Mouse (Mus musculus): ENCODE results near the gene Bard1. TPM values are rescaled to one million over a fixed set of nuclear protein-coding genes. Genes with fewer than 3 reads are reported as not detected.

Gene Bard1
- polyA plus RNA-seq, 1 experiment, result 0.38 TPM

GRCm38 (mm10) chr1:71005998-71006397 is 96.9 kb downstream of the Bard1 start:
- Histone ChIP-seq H3K4me1 (ENCODE audit: control insufficient read depth, insufficient read depth, low read length) (no peaks in the 10 kb centered on the region), H3K27ac (ENCODE audit: insufficient read depth, low read length) (no peak overlapping the region), H3K4me3 (ENCODE audit: insufficient read depth, low read length) (no peak overlapping the region)
- no peak for TF ChIP-seq CTCF (IDR thresholded peaks at IDR 0.05; ENCODE audit: extremely low read depth, insufficient read depth, low read length)
- no peak for TF ChIP-seq POLR2A (IDR thresholded peaks at IDR 0.05; ENCODE audit: extremely low read depth, insufficient read depth, low read length)

DNA sequence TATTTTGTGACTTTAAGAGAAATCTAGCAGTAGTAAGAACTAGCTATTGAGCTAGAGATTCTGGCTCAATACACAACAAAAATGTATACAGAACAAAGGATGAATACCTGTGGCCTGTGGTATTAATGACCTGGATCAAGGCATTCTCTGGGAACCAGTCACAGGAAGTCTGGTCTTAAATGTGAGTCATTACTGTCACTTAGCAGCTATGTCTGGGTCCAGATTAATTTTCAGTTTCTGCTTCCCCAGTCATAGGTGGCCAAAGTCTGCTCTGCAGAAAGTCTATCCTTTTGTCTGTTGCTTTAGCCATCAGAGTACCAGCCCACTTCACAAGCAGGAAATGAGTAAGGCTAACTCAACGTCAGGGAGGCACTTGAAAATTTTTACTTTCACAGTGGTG is 98.8 kb downstream of the Bard1 start:
- no peaks in the 10 kb centered on the region for H3K4me1 ChIP-seq (ENCODE audit: control insufficient read depth, insufficient read depth, low read length)
- no peak for TF ChIP-seq CTCF (IDR thresholded peaks at IDR 0.05; ENCODE audit: extremely low read depth, insufficient read depth, low read length)
- no peak for TF ChIP-seq POLR2A (IDR thresholded peaks at IDR 0.05; ENCODE audit: extremely low read depth, insufficient read depth, low read length)
- no peak overlapping the region for H3K27ac ChIP-seq (ENCODE audit: insufficient read depth, low read length)
- H3K4me3 ChIP-seq (ENCODE audit: insufficient read depth, low read length), result no peak overlapping the region

DNA sequence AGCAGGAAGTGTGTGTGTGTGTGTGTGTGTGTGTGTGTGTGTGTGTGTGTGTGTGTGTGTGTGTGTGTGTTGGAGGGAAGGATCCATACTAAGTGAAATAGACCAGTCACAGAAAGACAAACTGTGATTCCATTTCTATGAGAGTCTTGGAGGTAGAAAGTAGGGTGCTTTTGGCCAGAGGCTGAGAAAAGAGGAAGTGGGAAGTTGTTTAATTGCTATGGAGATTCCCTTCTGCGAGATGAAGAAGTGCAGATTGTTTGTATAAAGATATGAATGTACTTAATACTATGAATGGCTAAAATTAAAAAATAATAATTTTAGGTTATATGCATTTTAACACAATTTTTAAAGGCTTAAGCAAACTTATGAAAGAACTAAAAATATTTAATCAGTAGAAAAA is 99.2 kb downstream of the Bard1 start:
- Histone ChIP-seq H3K4me3 (ENCODE audit: insufficient read depth, low read length) (no peak overlapping the region), H3K27ac (ENCODE audit: insufficient read depth, low read length) (no peak overlapping the region), H3K4me1 (ENCODE audit: control insufficient read depth, insufficient read depth, low read length) (no peaks in the 10 kb centered on the region)
- TF ChIP-seq CTCF (IDR thresholded peaks at IDR 0.05; ENCODE audit: extremely low read depth, insufficient read depth, low read length), result no peak
- TF ChIP-seq POLR2A (IDR thresholded peaks at IDR 0.05; ENCODE audit: extremely low read depth, insufficient read depth, low read length), result no peak

DNA sequence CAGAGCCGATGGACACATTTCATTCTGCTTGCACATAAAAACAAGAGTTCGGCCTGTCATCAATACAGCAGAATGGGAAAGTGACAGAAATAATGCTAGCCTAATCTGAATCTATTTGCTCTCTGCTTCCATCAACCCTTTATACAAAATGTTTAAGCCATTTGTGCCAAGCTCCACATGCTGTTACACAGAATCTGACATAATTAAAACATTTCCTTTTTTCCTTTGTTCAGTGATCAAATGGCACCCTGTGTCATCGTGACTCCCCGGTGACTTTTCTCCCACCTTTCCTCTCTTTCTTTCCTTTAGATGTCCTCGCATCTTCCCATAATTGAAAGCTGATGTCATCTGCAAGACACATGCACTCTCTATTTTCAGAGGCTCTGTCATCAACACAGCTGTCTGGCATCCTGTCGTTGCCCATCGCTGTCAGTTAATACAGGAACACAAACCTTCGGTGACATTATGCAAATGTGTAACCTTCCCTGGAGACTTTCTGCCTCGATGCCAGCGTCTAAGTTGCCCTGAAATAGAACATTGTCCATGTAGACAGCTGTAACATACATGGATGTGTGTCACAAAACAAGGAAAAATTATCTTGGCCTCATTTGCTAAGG is 105.5 kb downstream of the Bard1 start:
- Histone ChIP-seq H3K27ac (ENCODE audit: insufficient read depth, low read length) (no peak overlapping the region), H3K4me3 (ENCODE audit: insufficient read depth, low read length) (no peak overlapping the region), H3K4me1 (ENCODE audit: control insufficient read depth, insufficient read depth, low read length) (0 out of 2 replicates have a peak, but pooled peaks cover 1% of the 10 kb centered on the region)
- TF ChIP-seq POLR2A (IDR thresholded peaks at IDR 0.05; ENCODE audit: extremely low read depth, insufficient read depth, low read length) (no peak), CTCF (IDR thresholded peaks at IDR 0.05; ENCODE audit: extremely low read depth, insufficient read depth, low read length) (no peak)

DNA sequence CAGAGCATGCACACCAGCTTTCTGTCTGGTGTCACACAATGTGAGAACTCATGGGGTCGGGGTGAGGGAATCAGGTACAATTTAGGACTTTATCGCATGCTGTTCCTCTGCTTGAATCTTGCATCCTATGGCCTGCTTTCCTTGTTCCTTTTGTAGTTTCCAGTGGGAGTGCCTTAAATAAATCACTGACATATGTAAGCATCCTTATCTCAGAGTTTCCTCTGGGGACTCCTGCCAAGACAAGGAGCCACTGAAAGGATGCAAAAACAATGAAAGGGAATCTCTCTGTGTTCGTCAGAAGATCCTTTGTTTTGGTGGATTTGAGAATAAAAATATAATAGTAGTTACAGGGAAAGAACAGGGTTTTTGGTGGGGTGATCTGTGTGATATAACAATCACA is 106.2 kb downstream of the Bard1 start:
- TF ChIP-seq CTCF (IDR thresholded peaks at IDR 0.05; ENCODE audit: extremely low read depth, insufficient read depth, low read length) (no peak), POLR2A (IDR thresholded peaks at IDR 0.05; ENCODE audit: extremely low read depth, insufficient read depth, low read length) (no peak)
- Histone ChIP-seq H3K4me1 (ENCODE audit: control insufficient read depth, insufficient read depth, low read length) (0 out of 2 replicates have a peak, but pooled peaks cover 1% of the 10 kb centered on the region), H3K4me3 (ENCODE audit: insufficient read depth, low read length) (no peak overlapping the region), H3K27ac (ENCODE audit: insufficient read depth, low read length) (no peak overlapping the region)
